Mouse (Mus musculus) cortical plate, adult 2 months (tissue): ENCODE data around the gene Ankdd1b. TPM values are rescaled to one million over a fixed set of nuclear protein-coding genes. Genes with fewer than 3 reads are reported as not detected.

Source experiments
- H3K27ac ChIP-seq: fragments of 200-500 bp; 2 replicates; pipeline ENCODE4 v1.5.1; 2012; ENCODE audit warnings: low read length, control low read depth, inconsistent platforms; ENCODE audit not compliant: insufficient read depth
- H3K4me1 ChIP-seq: fragments of 200-500 bp; 2 replicates; pipeline ENCODE4 v1.6.1; 2011; ENCODE audit warnings: low read length; ENCODE audit not compliant: control insufficient read depth, insufficient read depth
- H3K4me3 ChIP-seq: fragments of 200-500 bp; 2 replicates; pipeline ENCODE4 v1.5.1; 2011; ENCODE audit warnings: mild to moderate bottlenecking, low read length, control low read depth; ENCODE audit not compliant: insufficient read depth
- CTCF ChIP-seq: fragments of 200-500 bp; IDR thresholded peaks from 2 replicates; pipeline ENCODE4 v1.5.1; 2011; ENCODE audit warnings: mild to moderate bottlenecking, control low read depth, low read length; ENCODE audit not compliant: insufficient read depth; ENCODE audit errors: extremely low read depth
- POLR2A ChIP-seq: fragments of 200-500 bp; IDR thresholded peaks from 2 replicates; pipeline ENCODE4 v1.6.1; 2011; ENCODE audit warnings: mild to moderate bottlenecking, low read length, control low read depth; ENCODE audit not compliant: insufficient read depth; ENCODE audit errors: extremely low read depth
- polyA plus RNA-seq: library from polyadenylated mRNA; depleted of rRNA; stranded (reverse); fragments of >200 nt; gene quantifications from 2 replicates; pipeline ENCODE4 v1.2.3, GENCODE M21; 2012

Gene Ankdd1b
- polyA plus RNA-seq, 1 experiment = 0.04 TPM

- no peak overlapping the region for H3K27ac ChIP-seq
- H3K4me1 ChIP-seq = no peaks in the 10 kb centered on the region
- TF ChIP-seq POLR2A (no peak), CTCF (no peak)
- H3K4me3 ChIP-seq = no peak overlapping the region
Measured at GRCm38 (mm10) chr13:96499891-96500290, 28.9 kb upstream of the Ankdd1b start.

- Histone ChIP-seq H3K27ac (peak overlapping the region; percentile 91), H3K4me3 (no peak overlapping the region), H3K4me1 (no peaks in the 10 kb centered on the region)
- TF ChIP-seq POLR2A (no peak), CTCF (no peak)
Measured at GRCm38 (mm10) chr13:96496630-96497029, 25.6 kb upstream of the Ankdd1b start.

GRCm38 (mm10) chr13:96490433-96490832, 19.4 kb upstream of the Ankdd1b start, which contains the start of gene Gm17622:
Gene Gm17622 (plus strand): TSS chr13:96490733.
- no peak within 1 kb of the TSS for H3K4me3 ChIP-seq
- H3K4me1 ChIP-seq = no peaks in the 10 kb centered on the region
- no peak for TF ChIP-seq POLR2A
- TF ChIP-seq CTCF = no peak
- no peak within 1 kb of the TSS for H3K27ac ChIP-seq

GRCm38 (mm10) chr13:96487968-96488367, 17.0 kb upstream of the Ankdd1b start:
- no peak for TF ChIP-seq CTCF
- TF ChIP-seq POLR2A = no peak
- Histone ChIP-seq H3K4me1 (no peaks in the 10 kb centered on the region), H3K27ac (no peak overlapping the region), H3K4me3 (no peak overlapping the region)

GRCm38 (mm10) chr13:96487230-96487629, 16.2 kb upstream of the Ankdd1b start:
- H3K4me3 ChIP-seq = no peak overlapping the region
- no peak overlapping the region for H3K27ac ChIP-seq
- TF ChIP-seq CTCF (no peak), POLR2A (no peak)
- H3K4me1 ChIP-seq = no peaks in the 10 kb centered on the region

- no peak overlapping the region for H3K4me3 ChIP-seq
- no peak overlapping the region for H3K27ac ChIP-seq
- no peaks in the 10 kb centered on the region for H3K4me1 ChIP-seq
- no peak for TF ChIP-seq POLR2A
- no peak for TF ChIP-seq CTCF
Measured at GRCm38 (mm10) chr13:96478991-96479390, 8.0 kb upstream of the Ankdd1b start.

GRCm38 (mm10) chr13:96477226-96477625, 6.2 kb upstream of the Ankdd1b start:
- H3K27ac ChIP-seq = no peak overlapping the region
- H3K4me1 ChIP-seq = no peaks in the 10 kb centered on the region
- no peak for TF ChIP-seq CTCF
- no peak for TF ChIP-seq POLR2A
- H3K4me3 ChIP-seq = no peak overlapping the region

- Histone ChIP-seq H3K4me1 (no peaks in the 10 kb centered on the region), H3K4me3 (no peak overlapping the region), H3K27ac (no peak overlapping the region)
- TF ChIP-seq POLR2A = no peak
- TF ChIP-seq CTCF = no peak
Measured at GRCm38 (mm10) chr13:96470556-96470955, 442 bp downstream of the Ankdd1b start.

- no peak overlapping the region for H3K4me3 ChIP-seq
- H3K27ac ChIP-seq = no peak overlapping the region
- no peaks in the 10 kb centered on the region for H3K4me1 ChIP-seq
- no peak for TF ChIP-seq POLR2A
- no peak for TF ChIP-seq CTCF
Measured at GRCm38 (mm10) chr13:96468678-96469077, 2.3 kb downstream of the Ankdd1b start.

- no peaks in the 10 kb centered on the region for H3K4me1 ChIP-seq
- TF ChIP-seq POLR2A (no peak), CTCF (no peak)
- no peak overlapping the region for H3K4me3 ChIP-seq
Measured at GRCm38 (mm10) chr13:96465315-96465714, 5.7 kb downstream of the Ankdd1b start.

More at GRCm38 (mm10) chr13:96465315-96465714, 5.7 kb downstream of the Ankdd1b start:
- H3K27ac ChIP-seq = no peak overlapping the region
